Mouse (Mus musculus) liver, embryonic 12.5 days (tissue): ENCODE measurements around the gene Mylk. TPM values are rescaled to one million over a fixed set of nuclear protein-coding genes. Genes with fewer than 3 reads are reported as not detected.

ENCODE experiments used
- ATAC-seq: fragments of 200-750 bp; cut with Nextera tagmentation; 2 replicates; pipeline ENCODE4 v1.8.0; 2017; ENCODE audit warnings: moderate number of reproducible peaks, mild to moderate bottlenecking, moderate library complexity
- H3K27ac ChIP-seq: fragments of 300-500 bp; sonication (generic); 2 replicates; pipeline ENCODE4 v1.5.1; 2016; ENCODE audit warnings: mild to moderate bottlenecking
- H3K27me3 ChIP-seq: fragments of 300-500 bp; sonication (generic); replicated peaks from 2 replicates; pipeline ENCODE4 v1.6.1; 2016; ENCODE audit warnings: mild to moderate bottlenecking, moderate library complexity
- H3K36me3 ChIP-seq: fragments of 300-500 bp; sonication (generic); 2 replicates; pipeline ENCODE4 v1.6.1; 2016; ENCODE audit warnings: mild to moderate bottlenecking, moderate library complexity
- H3K4me1 ChIP-seq: fragments of 300-500 bp; sonication (generic); 2 replicates; pipeline ENCODE4 v1.6.1; 2016
- H3K4me2 ChIP-seq: fragments of 300-500 bp; sonication (generic); 2 replicates; pipeline ENCODE4 v1.6.1; 2016; ENCODE audit warnings: mild to moderate bottlenecking, moderate library complexity
- H3K4me3 ChIP-seq: fragments of 300-500 bp; sonication (generic); 2 replicates; pipeline ENCODE4 v1.5.1; 2016; ENCODE audit warnings: mild to moderate bottlenecking, moderate library complexity
- H3K9ac ChIP-seq: fragments of 300-500 bp; sonication (generic); 2 replicates; pipeline ENCODE4 v1.6.1; 2016; ENCODE audit warnings: mild to moderate bottlenecking, moderate library complexity
- H3K9me3 ChIP-seq: fragments of 300-500 bp; sonication (generic); replicated peaks from 2 replicates; pipeline ENCODE4 v1.6.1; 2016; ENCODE audit warnings: mild to moderate bottlenecking, moderate library complexity
- WGBS: fragments of 180-500 bp; shearing (Covaris S2); methylation state at CpG from one replicate; pipeline ENCODE4 v1.1.7; 2016; ENCODE audit not compliant: insufficient replicate concordance; 5-methylcytosine and 5-hydroxymethylcytosine counted together
- polyA plus RNA-seq: library from polyadenylated mRNA; unstranded; fragments of >200 nt; fragmentation: Nextera tagmentation; extraction: Ambion mirVana; gene quantifications from 2 replicates; pipeline ENCODE4 v1.2.1, GENCODE M21; 2016

The Mylk gene
- polyA plus RNA-seq, 1 experiment from 2014 or later: 5.9 TPM

DNA sequence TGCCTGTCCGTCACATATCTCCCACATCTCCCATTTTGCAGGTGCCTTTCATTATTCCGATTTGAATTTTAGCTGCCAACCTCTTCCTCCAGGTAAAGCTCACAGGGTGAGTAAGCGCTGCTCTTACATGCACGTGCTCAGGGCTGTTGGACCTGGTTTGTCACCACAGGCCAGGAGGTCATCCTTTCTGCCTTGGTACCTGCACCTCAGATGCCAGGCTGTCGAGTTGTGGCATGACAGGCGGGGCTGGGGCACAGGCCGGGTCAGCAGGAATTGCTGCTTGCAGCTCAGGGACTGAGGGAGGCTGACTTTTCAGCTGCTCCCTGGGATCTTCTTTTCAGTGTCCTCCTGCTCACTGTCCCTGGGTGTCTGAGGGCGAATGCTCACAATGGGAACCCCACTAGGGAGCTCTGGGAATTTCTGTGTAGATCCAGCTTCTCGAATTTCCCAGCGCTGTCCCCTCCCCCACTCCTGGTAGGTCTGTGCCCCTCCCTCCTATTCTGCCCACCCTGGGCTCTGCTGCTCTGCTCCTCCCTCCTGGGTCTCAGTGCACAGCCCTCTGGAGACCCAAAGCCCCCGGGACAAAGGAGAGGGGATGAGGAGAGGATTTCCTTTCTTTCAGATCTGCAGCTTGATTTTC is 3.2 kb downstream of the Mylk start:
- no peak overlapping the region for H3K4me2 ChIP-seq
- no peak overlapping the region for H3K27ac ChIP-seq
- peaks cover 9% of the 10 kb centered on the region for H3K4me1 ChIP-seq
- H3K27me3 ChIP-seq: peaks cover 46% of the 10 kb centered on the region
- no peak for ATAC-seq
- 33% methylated on average over 11 of the region's 11 CpGs for WGBS
- H3K36me3 ChIP-seq: no peaks in the 10 kb centered on the region
- H3K9me3 ChIP-seq: no peaks in the 10 kb centered on the region
- H3K4me3 ChIP-seq: no peak overlapping the region
- H3K9ac ChIP-seq: no peak overlapping the region

DNA sequence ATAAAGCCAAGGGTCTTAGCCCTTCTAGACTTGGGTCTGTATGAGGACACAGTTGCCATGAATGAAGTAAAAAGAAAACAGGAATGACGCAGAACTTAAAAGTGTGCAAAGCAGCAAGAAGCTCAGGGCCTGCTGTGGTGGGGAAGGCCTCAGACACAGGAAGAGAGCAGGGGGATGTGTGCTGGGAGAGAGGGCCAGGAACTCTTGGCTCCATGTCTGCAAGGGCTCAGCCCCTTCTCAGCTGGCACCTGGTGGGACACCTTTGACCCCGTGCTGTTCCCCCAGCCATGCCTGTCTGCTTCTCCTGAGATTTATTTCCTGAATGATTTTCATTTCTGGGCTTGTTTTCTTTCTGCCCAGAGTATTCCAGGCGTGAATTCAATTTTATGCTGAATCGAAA is 4.5 kb downstream of the Mylk start:
- H3K4me1 ChIP-seq: peaks cover 9% of the 10 kb centered on the region
- H3K27me3 ChIP-seq: peaks cover 32% of the 10 kb centered on the region
- H3K9me3 ChIP-seq: no peaks in the 10 kb centered on the region
- WGBS: 72% methylated on average over 4 of the region's 4 CpGs
- no peak overlapping the region for H3K4me3 ChIP-seq
- H3K27ac ChIP-seq: no peak overlapping the region
- no peaks in the 10 kb centered on the region for H3K36me3 ChIP-seq
- H3K9ac ChIP-seq: no peak overlapping the region
- H3K4me2 ChIP-seq: no peak overlapping the region
- no peak for ATAC-seq

GRCm38 (mm10) chr16:34752026-34752425 is 7.0 kb downstream of the Mylk start:
- Histone ChIP-seq H3K9me3 (no peaks in the 10 kb centered on the region), H3K4me2 (no peak overlapping the region), H3K36me3 (no peaks in the 10 kb centered on the region), H3K9ac (no peak overlapping the region), H3K4me1 (no peaks in the 10 kb centered on the region), H3K27me3 (peaks cover 9% of the 10 kb centered on the region), H3K27ac (no peak overlapping the region), H3K4me3 (no peak overlapping the region)
- WGBS: 65% methylated on average over 3 of the region's 3 CpGs
- no peak for ATAC-seq

DNA sequence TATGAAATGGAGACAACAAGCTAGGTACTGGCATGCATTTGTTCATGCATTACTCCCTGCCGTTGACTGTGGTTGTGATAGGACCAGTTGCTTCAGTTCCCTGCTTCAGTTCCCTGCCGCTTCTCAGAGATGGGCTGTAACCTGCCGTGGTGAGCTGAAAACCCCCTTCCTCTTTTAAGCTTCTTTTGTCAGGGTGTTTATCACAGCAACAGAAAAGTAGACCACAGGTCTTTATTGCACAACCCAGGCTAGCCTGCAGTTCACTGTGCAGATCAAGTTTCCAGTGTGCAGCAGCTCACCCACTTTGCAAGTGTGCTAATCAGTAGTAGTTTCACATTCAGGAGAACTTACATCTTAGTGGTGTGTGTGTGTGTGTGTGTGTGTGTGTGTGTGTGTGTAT is 8.0 kb downstream of the Mylk start:
- Histone ChIP-seq H3K4me2 (no peak overlapping the region), H3K4me1 (no peaks in the 10 kb centered on the region), H3K4me3 (no peak overlapping the region), H3K27ac (no peak overlapping the region), H3K9ac (no peak overlapping the region), H3K36me3 (no peaks in the 10 kb centered on the region), H3K27me3 (peaks cover 6% of the 10 kb centered on the region), H3K9me3 (no peaks in the 10 kb centered on the region)
- no peak for ATAC-seq
- WGBS: 35% methylated on average over 3 of the region's 3 CpGs

GRCm38 (mm10) chr16:34756991-34757390 is 12.0 kb downstream of the Mylk start:
- Histone ChIP-seq H3K4me3 (no peak overlapping the region), H3K27me3 (no peaks in the 10 kb centered on the region), H3K36me3 (no peaks in the 10 kb centered on the region), H3K27ac (no peak overlapping the region), H3K9me3 (no peaks in the 10 kb centered on the region), H3K4me2 (no peak overlapping the region), H3K9ac (no peak overlapping the region), H3K4me1 (no peaks in the 10 kb centered on the region)
- 60% methylated on average over 7 of the region's 7 CpGs for WGBS
- ATAC-seq: no peak

DNA sequence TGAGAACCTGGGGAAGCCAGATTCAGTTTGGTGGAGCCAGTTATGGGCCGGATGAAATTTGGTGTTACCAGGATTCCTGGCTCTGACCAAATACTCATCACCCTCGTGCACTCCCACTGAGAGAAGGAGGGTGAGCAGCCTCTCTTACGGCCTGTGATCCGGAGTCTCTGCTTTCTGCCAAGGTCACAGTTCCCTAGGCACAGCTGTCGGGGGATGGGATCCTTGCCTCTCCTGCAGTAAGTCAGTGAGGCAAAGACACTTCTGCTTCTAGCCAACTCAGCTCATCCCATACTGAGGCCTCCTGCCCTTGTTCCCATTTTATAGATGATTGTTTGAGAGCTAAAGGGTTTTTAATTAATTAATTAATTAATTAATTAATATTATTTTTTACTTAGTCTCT is 13.2 kb downstream of the Mylk start:
- Histone ChIP-seq H3K4me2 (no peak overlapping the region), H3K36me3 (no peaks in the 10 kb centered on the region), H3K9me3 (no peaks in the 10 kb centered on the region), H3K4me3 (no peak overlapping the region), H3K27ac (no peak overlapping the region), H3K4me1 (no peaks in the 10 kb centered on the region), H3K27me3 (no peaks in the 10 kb centered on the region), H3K9ac (no peak overlapping the region)
- no peak for ATAC-seq
- 44% methylated on average over 5 of the region's 5 CpGs for WGBS

DNA sequence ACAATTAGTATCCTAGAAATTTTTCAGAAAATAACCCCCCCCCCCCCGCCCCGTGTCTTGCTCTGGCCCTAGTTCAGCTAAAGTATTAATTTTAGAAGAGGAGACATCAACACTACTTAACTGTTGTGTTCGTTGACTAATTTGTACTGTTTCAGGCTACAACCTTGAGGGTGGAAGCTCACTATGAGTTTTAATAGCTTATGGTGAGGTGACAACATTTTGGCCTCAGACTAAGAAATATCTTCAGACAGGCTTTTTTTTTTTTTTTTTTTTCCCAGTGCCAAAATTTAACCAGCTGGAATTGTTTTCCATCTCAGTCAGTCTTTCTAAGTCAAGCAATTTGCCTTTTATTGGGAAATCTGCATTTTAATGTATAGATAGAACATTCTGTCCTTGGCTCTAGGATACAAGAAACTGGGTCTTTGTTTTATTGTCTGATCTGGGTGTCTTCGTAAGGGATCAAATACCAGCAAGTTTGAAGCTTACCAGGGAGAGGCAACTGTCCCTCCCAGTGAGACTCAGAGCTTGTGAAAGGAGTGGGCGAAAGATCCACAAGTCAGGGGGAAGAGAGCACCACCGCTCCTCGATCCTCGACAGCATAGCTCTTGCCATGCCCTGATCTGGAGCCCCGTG is 19.1 kb downstream of the Mylk start:
- Histone ChIP-seq H3K36me3 (no peaks in the 10 kb centered on the region), H3K27ac (no peak overlapping the region), H3K4me2 (no peak overlapping the region), H3K27me3 (no peaks in the 10 kb centered on the region), H3K9ac (no peak overlapping the region), H3K9me3 (no peaks in the 10 kb centered on the region), H3K4me3 (no peak overlapping the region), H3K4me1 (no peaks in the 10 kb centered on the region)
- WGBS: 75% methylated on average over 9 of the region's 9 CpGs
- no peak for ATAC-seq

GRCm38 (mm10) chr16:34765666-34766065 is 20.7 kb downstream of the Mylk start:
- H3K27me3 ChIP-seq: no peaks in the 10 kb centered on the region
- no peak overlapping the region for H3K4me2 ChIP-seq
- WGBS: 58% methylated on average over 1 of the region's 1 CpGs
- no peak overlapping the region for H3K27ac ChIP-seq
- H3K4me3 ChIP-seq: no peak overlapping the region
- H3K36me3 ChIP-seq: no peaks in the 10 kb centered on the region
- no peak overlapping the region for H3K9ac ChIP-seq
- no peaks in the 10 kb centered on the region for H3K9me3 ChIP-seq
- no peak for ATAC-seq
- no peaks in the 10 kb centered on the region for H3K4me1 ChIP-seq

- Histone ChIP-seq H3K27ac (no peak overlapping the region), H3K4me2 (no peak overlapping the region), H3K36me3 (no peaks in the 10 kb centered on the region), H3K9ac (no peak overlapping the region), H3K4me3 (no peak overlapping the region), H3K9me3 (no peaks in the 10 kb centered on the region), H3K27me3 (no peaks in the 10 kb centered on the region), H3K4me1 (no peaks in the 10 kb centered on the region)
- ATAC-seq: no peak
- whole genome bisulfite sequencing: 68% methylated on average over 1 of the region's 1 CpGs
These were observed 21.2 kb downstream of the Mylk start for GRCm38 (mm10) chr16:34766193-34766592.

GRCm38 (mm10) chr16:34767443-34767842 is 22.4 kb downstream of the Mylk start:
- WGBS: 82% methylated on average over 2 of the region's 2 CpGs
- Histone ChIP-seq H3K4me1 (no peaks in the 10 kb centered on the region), H3K4me3 (no peak overlapping the region), H3K9me3 (no peaks in the 10 kb centered on the region), H3K4me2 (no peak overlapping the region), H3K27ac (no peak overlapping the region), H3K27me3 (no peaks in the 10 kb centered on the region), H3K36me3 (no peaks in the 10 kb centered on the region), H3K9ac (no peak overlapping the region)
- ATAC-seq: no peak

GRCm38 (mm10) chr16:34768436-34768835 is 23.4 kb downstream of the Mylk start:
- Histone ChIP-seq H3K27me3 (no peaks in the 10 kb centered on the region), H3K4me3 (no peak overlapping the region), H3K4me2 (no peak overlapping the region), H3K27ac (no peak overlapping the region), H3K36me3 (no peaks in the 10 kb centered on the region), H3K9ac (no peak overlapping the region), H3K4me1 (no peaks in the 10 kb centered on the region), H3K9me3 (no peaks in the 10 kb centered on the region)
- ATAC-seq: no peak
- WGBS: 57% methylated on average over 4 of the region's 4 CpGs

- no peak overlapping the region for H3K27ac ChIP-seq
- no peaks in the 10 kb centered on the region for H3K27me3 ChIP-seq
- H3K4me3 ChIP-seq: no peak overlapping the region
- H3K9me3 ChIP-seq: no peaks in the 10 kb centered on the region
- no peak overlapping the region for H3K4me2 ChIP-seq
- no peaks in the 10 kb centered on the region for H3K36me3 ChIP-seq
- ATAC-seq: no peak
- H3K4me1 ChIP-seq: no peaks in the 10 kb centered on the region
- no peak overlapping the region for H3K9ac ChIP-seq
- WGBS: 48% methylated on average over 4 of the region's 4 CpGs
These were observed 25.1 kb downstream of the Mylk start for GRCm38 (mm10) chr16:34770127-34770526.
